Mouse (Mus musculus) liver, postnatal 0 days (tissue): ENCODE results near the gene Ascc2.

Source experiments
- CTCF ChIP-seq: sonication (generic); IDR thresholded peaks from 2 replicates; pipeline ENCODE4 v1.5.1; 2016; ENCODE audit warnings: antibody characterized with exemption, low read depth
- EP300 ChIP-seq: IDR thresholded peaks from 2 replicates; pipeline ENCODE4 v1.6.1; 2016; ENCODE audit warnings: antibody characterized with exemption, low read depth, mild to moderate bottlenecking

- no peak for TF ChIP-seq CTCF
- no peak for TF ChIP-seq EP300
Measured at GRCm38 (mm10) chr11:4634395-4634794, 3.2 kb upstream of the Ascc2 start.
